Mouse (Mus musculus) hindbrain, embryonic 16.5 days (tissue): ENCODE data around the gene Paqr7. TPM values are rescaled to one million over a fixed set of nuclear protein-coding genes. Genes with fewer than 3 reads are reported as not detected.

ENCODE experiments used
- ATAC-seq: fragments of 200-750 bp; cut with Nextera tagmentation; 2 replicates; pipeline ENCODE4 v1.8.0; 2017; ENCODE audit warnings: moderate TSS enrichment, moderate library complexity
- H3K27ac ChIP-seq: fragments of 300-500 bp; sonication (generic); 2 replicates; pipeline ENCODE4 v1.5.1; 2014; ENCODE audit warnings: low read depth, mild to moderate bottlenecking, control low read depth, low read length, moderate library complexity
- H3K27me3 ChIP-seq: fragments of 300-500 bp; sonication (generic); replicated peaks from 2 replicates; pipeline ENCODE4 v1.6.1; 2014; ENCODE audit warnings: low read length; ENCODE audit not compliant: control insufficient read depth, insufficient read depth
- H3K36me3 ChIP-seq: fragments of 300-500 bp; sonication (generic); 2 replicates; pipeline ENCODE4 v1.6.1; 2014; ENCODE audit warnings: mild to moderate bottlenecking, low read length, moderate library complexity, mixed read lengths; ENCODE audit not compliant: control insufficient read depth, insufficient read depth
- H3K4me1 ChIP-seq: fragments of 300-500 bp; sonication (generic); 2 replicates; pipeline ENCODE4 v1.6.1; 2014; ENCODE audit warnings: low read depth, low read length; ENCODE audit not compliant: control insufficient read depth, insufficient read depth
- H3K4me2 ChIP-seq: fragments of 300-500 bp; sonication (generic); 2 replicates; pipeline ENCODE4 v1.6.1; 2014; ENCODE audit warnings: mild to moderate bottlenecking, low read length, control low read depth, moderate library complexity
- H3K4me3 ChIP-seq: fragments of 300-500 bp; sonication (generic); 2 replicates; pipeline ENCODE4 v1.5.1; 2014; ENCODE audit warnings: mild to moderate bottlenecking, low read length, control low read depth, moderate library complexity
- H3K9ac ChIP-seq: fragments of 300-500 bp; sonication (generic); 2 replicates; pipeline ENCODE4 v1.6.1; 2014; ENCODE audit warnings: low read depth, mild to moderate bottlenecking, control low read depth, low read length, moderate library complexity
- H3K9me3 ChIP-seq: fragments of 300-500 bp; sonication (generic); 2 replicates; pipeline ENCODE4 v1.6.1; 2014; ENCODE audit warnings: mild to moderate bottlenecking, low read length, moderate library complexity; ENCODE audit not compliant: control insufficient read depth
- WGBS: fragments of 180-500 bp; shearing (Covaris S2); extraction: QIAGEN DNeasy Blood & Tissue Kit; methylation state at CpG from one replicate; pipeline ENCODE4 v1.1.7; 2014; 5-methylcytosine and 5-hydroxymethylcytosine counted together
- polyA plus RNA-seq: library from polyadenylated mRNA; unstranded; fragments of >200 nt; fragmentation: Nextera tagmentation; extraction: Ambion mirVana; gene quantifications from 2 replicates; pipeline ENCODE4 v1.2.1, GENCODE M21; 2015

Gene Paqr7
- 40.5 and 46.7 TPM in 2 replicates for polyA plus RNA-seq

- Histone ChIP-seq H3K9me3 (no peaks in the 10 kb centered on the region), H3K9ac (peak within 1 kb of the TSS; percentile 83), H3K4me1 (peaks cover 18% of the 10 kb centered on the region), H3K36me3 (no peaks in the 10 kb centered on the region), H3K4me3 (peak within 1 kb of the TSS; percentile 64), H3K27ac (peak within 1 kb of the TSS; percentile 81), H3K27me3 (no peaks in the 10 kb centered on the region), H3K4me2 (peak within 1 kb of the TSS; percentile 80)
- WGBS = 3% methylated on average over 33 of the region's 35 CpGs
- ATAC-seq = peak; percentile 72
Measured at GRCm38 (mm10) chr4:134496595-134497210, at the start of gene Paqr7. Paqr7 (plus strand) TSS chr4:134496697.

- 40% methylated on average over 23 of the region's 23 CpGs for WGBS
- Histone ChIP-seq H3K36me3 (no peaks in the 10 kb centered on the region), H3K27me3 (no peaks in the 10 kb centered on the region), H3K27ac (no peak overlapping the region), H3K9me3 (no peaks in the 10 kb centered on the region), H3K4me3 (no peak overlapping the region), H3K4me1 (peaks cover 26% of the 10 kb centered on the region), H3K9ac (no peak overlapping the region), H3K4me2 (no peak overlapping the region; the same call in 1 of the 2 replicates)
- ATAC-seq = no peak
Measured at GRCm38 (mm10) chr4:134447966-134448365, 48.5 kb upstream of the Paqr7 start.

GRCm38 (mm10) chr4:134449595-134450391, 46.7 kb upstream of the Paqr7 start:
- Histone ChIP-seq H3K4me1 (peaks cover 32% of the 10 kb centered on the region), H3K4me2 (peak overlapping the region; percentile 28), H3K9me3 (no peaks in the 10 kb centered on the region), H3K27ac (peak overlapping the region; percentile 92), H3K27me3 (no peaks in the 10 kb centered on the region), H3K36me3 (no peaks in the 10 kb centered on the region), H3K4me3 (no peak overlapping the region), H3K9ac (peak overlapping the region; percentile 53)
- 14% methylated on average over 12 of the region's 13 CpGs for WGBS
- peak; percentile 69 for ATAC-seq

- no peak overlapping the region for H3K4me3 ChIP-seq
- WGBS = 18% methylated on average over 20 of the region's 20 CpGs
- peaks cover 32% of the 10 kb centered on the region for H3K4me1 ChIP-seq
- H3K4me2 ChIP-seq = peak overlapping the region; percentile 28
- no peaks in the 10 kb centered on the region for H3K9me3 ChIP-seq
- H3K36me3 ChIP-seq = no peaks in the 10 kb centered on the region
- peak overlapping the region; percentile 53 for H3K9ac ChIP-seq
- peak overlapping the region; percentile 92 for H3K27ac ChIP-seq
- H3K27me3 ChIP-seq = no peaks in the 10 kb centered on the region
- ATAC-seq = peak; percentile 55; the same call in 1 of the 2 replicates
Measured at GRCm38 (mm10) chr4:134450392-134451195, 45.9 kb upstream of the Paqr7 start.

- Histone ChIP-seq H3K4me3 (no peak overlapping the region), H3K4me1 (peaks cover 32% of the 10 kb centered on the region), H3K9ac (no peak overlapping the region), H3K36me3 (no peaks in the 10 kb centered on the region), H3K4me2 (no peak overlapping the region), H3K27me3 (no peaks in the 10 kb centered on the region), H3K9me3 (no peaks in the 10 kb centered on the region), H3K27ac (peak overlapping the region; percentile 92; the same call in 1 of the 2 replicates)
- 32% methylated on average over 9 of the region's 9 CpGs for WGBS
- ATAC-seq = no peak
Measured at GRCm38 (mm10) chr4:134451484-134451883, 45.0 kb upstream of the Paqr7 start.

- no peaks in the 10 kb centered on the region for H3K27me3 ChIP-seq
- ATAC-seq = no peak
- no peak overlapping the region for H3K4me3 ChIP-seq
- H3K9me3 ChIP-seq = no peaks in the 10 kb centered on the region
- no peaks in the 10 kb centered on the region for H3K36me3 ChIP-seq
- H3K4me2 ChIP-seq = peak overlapping the region; percentile 34
- WGBS = 25% methylated on average over 34 of the region's 34 CpGs
- peaks cover 30% of the 10 kb centered on the region for H3K4me1 ChIP-seq
- no peak overlapping the region for H3K27ac ChIP-seq
- H3K9ac ChIP-seq = peak overlapping the region; percentile 54
Measured at GRCm38 (mm10) chr4:134453619-134454400, 42.7 kb upstream of the Paqr7 start.

- 56% methylated on average over 6 of the region's 6 CpGs for WGBS
- Histone ChIP-seq H3K4me1 (peaks cover 17% of the 10 kb centered on the region), H3K4me2 (no peak overlapping the region), H3K27me3 (no peaks in the 10 kb centered on the region), H3K9me3 (no peaks in the 10 kb centered on the region), H3K36me3 (no peaks in the 10 kb centered on the region), H3K4me3 (no peak overlapping the region), H3K9ac (no peak overlapping the region), H3K27ac (no peak overlapping the region)
- ATAC-seq = no peak
Measured at GRCm38 (mm10) chr4:134455310-134455709, 41.2 kb upstream of the Paqr7 start.

- peaks cover 6% of the 10 kb centered on the region; the same call in 1 of the 2 replicates for H3K4me1 ChIP-seq
- no peak overlapping the region for H3K27ac ChIP-seq
- WGBS = 64% methylated on average over 7 of the region's 7 CpGs
- H3K36me3 ChIP-seq = no peaks in the 10 kb centered on the region
- no peak overlapping the region for H3K4me3 ChIP-seq
- no peaks in the 10 kb centered on the region for H3K9me3 ChIP-seq
- no peak overlapping the region for H3K4me2 ChIP-seq
- no peaks in the 10 kb centered on the region for H3K27me3 ChIP-seq
- no peak for ATAC-seq
- H3K9ac ChIP-seq = no peak overlapping the region
Measured at GRCm38 (mm10) chr4:134457130-134457825, 39.2 kb upstream of the Paqr7 start.
